Mouse (Mus musculus) limb, embryonic 11.5 days (tissue): ENCODE measurements at regions not wholly inside any gene's neighbourhood (a gene's known extent, or its start where the extent isn't known, plus 50 kb on each side); places are given as distances from the start of the nearest gene placed in this dataset.

Experiments used
- ATAC-seq: fragments of 200-750 bp; cut with Nextera tagmentation; 2 replicates; pipeline ENCODE4 v1.8.0; 2017; ENCODE audit warnings: low read depth; ENCODE audit not compliant: insufficient number of reproducible peaks, low FRiP score, low TSS enrichment
- DNase-seq: peaks from one replicate; pipeline ENCODE4 v3.0.0-alpha.2; 2015; ENCODE audit warnings: low spot score
- H3K27ac ChIP-seq: fragments of 300-500 bp; sonication (generic); replicated peaks from 2 replicates; pipeline ENCODE4 v1.5.1; 2014; ENCODE audit warnings: low read depth, mild to moderate bottlenecking, low read length
- H3K27me3 ChIP-seq: fragments of 300-500 bp; sonication (generic); 2 replicates; pipeline ENCODE4 v1.6.1; 2014; ENCODE audit warnings: mild to moderate bottlenecking, low read length, mixed read lengths; ENCODE audit not compliant: control insufficient read depth, insufficient read depth
- H3K36me3 ChIP-seq: fragments of 300-500 bp; sonication (generic); 2 replicates; pipeline ENCODE4 v1.6.1; 2014; ENCODE audit warnings: mild to moderate bottlenecking, low read length, moderate library complexity, mixed read lengths; ENCODE audit not compliant: control insufficient read depth, insufficient read depth
- H3K4me1 ChIP-seq: fragments of 300-500 bp; sonication (generic); 2 replicates; pipeline ENCODE4 v1.6.1; 2014; ENCODE audit warnings: low read length, mixed read lengths; ENCODE audit not compliant: control insufficient read depth, insufficient read depth
- H3K4me2 ChIP-seq: fragments of 300-500 bp; sonication (generic); 2 replicates; pipeline ENCODE4 v1.6.1; 2014; ENCODE audit warnings: low read depth, mild to moderate bottlenecking, moderate library complexity; ENCODE audit not compliant: severe bottlenecking
- H3K4me3 ChIP-seq: fragments of 300-500 bp; sonication (generic); 2 replicates; pipeline ENCODE4 v1.5.1; 2014; ENCODE audit warnings: low read depth, low read length
- H3K9ac ChIP-seq: fragments of 300-500 bp; sonication (generic); 2 replicates; pipeline ENCODE4 v1.6.1; 2014; ENCODE audit warnings: mild to moderate bottlenecking, low read length
- H3K9me3 ChIP-seq: fragments of 300-500 bp; sonication (generic); 2 replicates; pipeline ENCODE4 v1.6.1; 2016; ENCODE audit warnings: low read length; ENCODE audit not compliant: control insufficient read depth
- WGBS: fragments of 180-500 bp; shearing (Covaris S2); extraction: QIAGEN DNeasy Blood & Tissue Kit; methylation state at CpG from one replicate; pipeline ENCODE4 v1.1.7; 2014; 5-methylcytosine and 5-hydroxymethylcytosine counted together

GRCm38 (mm10) chr6:89238871-89239270 is 123.5 kb downstream of the Plxna1 start:
- H3K27me3 ChIP-seq = no peaks in the 10 kb centered on the region
- ATAC-seq = no peak

GRCm38 (mm10) chr6:89239511-89239910 is 122.9 kb downstream of the Plxna1 start:
- H3K4me3 ChIP-seq = no peak overlapping the region
- 40% methylated on average over 8 of the region's 8 CpGs for WGBS
- no peak overlapping the region for H3K4me2 ChIP-seq
- ATAC-seq (no peak), DNase-seq (no peak)
- no peaks in the 10 kb centered on the region for H3K27me3 ChIP-seq
- 0 out of 2 replicates have a peak, but pooled peaks cover 3% of the 10 kb centered on the region for H3K4me1 ChIP-seq
- no peaks in the 10 kb centered on the region for H3K36me3 ChIP-seq
- H3K9ac ChIP-seq = no peak overlapping the region
- H3K27ac ChIP-seq = no peak overlapping the region
- H3K9me3 ChIP-seq = no peaks in the 10 kb centered on the region

More at GRCm38 (mm10) chr6:89238871-89239270, 123.5 kb downstream of the Plxna1 start:
- Histone ChIP-seq H3K4me1 (0 out of 2 replicates have a peak, but pooled peaks cover 3% of the 10 kb centered on the region), H3K9me3 (no peaks in the 10 kb centered on the region), H3K4me3 (no peak overlapping the region), H3K4me2 (no peak overlapping the region), H3K9ac (no peak overlapping the region), H3K27ac (no peak overlapping the region), H3K36me3 (no peaks in the 10 kb centered on the region)
- 61% methylated on average over 14 of the region's 14 CpGs for WGBS
- no peak for DNase-seq

GRCm38 (mm10) chr6:89240168-89240705 is 122.2 kb downstream of the Plxna1 start:
- H3K36me3 ChIP-seq = no peaks in the 10 kb centered on the region
- 22% methylated on average over 4 of the region's 4 CpGs for WGBS
- no peaks in the 10 kb centered on the region for H3K27me3 ChIP-seq
- H3K4me3 ChIP-seq = no peak overlapping the region
- DNase-seq = no peak
- H3K9me3 ChIP-seq = no peaks in the 10 kb centered on the region
- H3K4me1 ChIP-seq = 0 out of 2 replicates have a peak, but pooled peaks cover 3% of the 10 kb centered on the region
- no peak for ATAC-seq
- H3K9ac ChIP-seq = no peak overlapping the region
- no peak overlapping the region for H3K4me2 ChIP-seq
- no peak overlapping the region for H3K27ac ChIP-seq

- DNase-seq (peak; percentile 80), ATAC-seq (no peak)
- Histone ChIP-seq H3K9ac (no peak overlapping the region), H3K9me3 (no peaks in the 10 kb centered on the region), H3K4me2 (no peak overlapping the region), H3K27ac (no peak overlapping the region), H3K4me1 (no peaks in the 10 kb centered on the region), H3K36me3 (no peaks in the 10 kb centered on the region), H3K4me3 (no peak overlapping the region), H3K27me3 (no peaks in the 10 kb centered on the region)
- 27% methylated on average over 18 of the region's 18 CpGs for WGBS
Observed at GRCm38 (mm10) chr6:89242371-89243288, 119.8 kb downstream of the Plxna1 start.

- H3K4me2 ChIP-seq = no peak overlapping the region
- no peaks in the 10 kb centered on the region for H3K36me3 ChIP-seq
- H3K27ac ChIP-seq = no peak overlapping the region
- no peaks in the 10 kb centered on the region for H3K4me1 ChIP-seq
- H3K4me3 ChIP-seq = no peak overlapping the region
- no peak for DNase-seq
- no peaks in the 10 kb centered on the region for H3K27me3 ChIP-seq
- ATAC-seq = no peak
- 75% methylated on average over 8 of the region's 8 CpGs for WGBS
- no peaks in the 10 kb centered on the region for H3K9me3 ChIP-seq
- no peak overlapping the region for H3K9ac ChIP-seq
Observed at GRCm38 (mm10) chr6:89245506-89245905, 116.9 kb downstream of the Plxna1 start.

- WGBS = 86% methylated on average over 5 of the region's 5 CpGs
- no peaks in the 10 kb centered on the region for H3K4me1 ChIP-seq
- H3K4me2 ChIP-seq = no peak overlapping the region
- no peaks in the 10 kb centered on the region for H3K9me3 ChIP-seq
- no peaks in the 10 kb centered on the region for H3K27me3 ChIP-seq
- no peak overlapping the region for H3K4me3 ChIP-seq
- H3K36me3 ChIP-seq = no peaks in the 10 kb centered on the region
- H3K9ac ChIP-seq = no peak overlapping the region
- no peak overlapping the region for H3K27ac ChIP-seq
- ATAC-seq (no peak), DNase-seq (no peak)
Observed at GRCm38 (mm10) chr6:89246261-89246660, 116.2 kb downstream of the Plxna1 start.

GRCm38 (mm10) chr6:89248574-89248973 is 113.8 kb downstream of the Plxna1 start:
- ATAC-seq (no peak), DNase-seq (no peak)
- H3K4me1 ChIP-seq = no peaks in the 10 kb centered on the region
- H3K36me3 ChIP-seq = no peaks in the 10 kb centered on the region
- WGBS = 76% methylated on average over 9 of the region's 9 CpGs
- H3K9ac ChIP-seq = no peak overlapping the region
- no peak overlapping the region for H3K4me3 ChIP-seq
- H3K9me3 ChIP-seq = no peaks in the 10 kb centered on the region
- no peak overlapping the region for H3K27ac ChIP-seq
- no peak overlapping the region for H3K4me2 ChIP-seq
- H3K27me3 ChIP-seq = no peaks in the 10 kb centered on the region

- no peaks in the 10 kb centered on the region for H3K4me1 ChIP-seq
- no peak for ATAC-seq
- no peak overlapping the region for H3K27ac ChIP-seq
- no peak overlapping the region for H3K9ac ChIP-seq
- no peaks in the 10 kb centered on the region for H3K36me3 ChIP-seq
- 78% methylated on average over 8 of the region's 8 CpGs for WGBS
- H3K4me2 ChIP-seq = no peak overlapping the region
- H3K4me3 ChIP-seq = no peak overlapping the region
- DNase-seq = no peak
- H3K9me3 ChIP-seq = no peaks in the 10 kb centered on the region
- no peaks in the 10 kb centered on the region for H3K27me3 ChIP-seq
Observed at GRCm38 (mm10) chr6:89249303-89249702, 113.1 kb downstream of the Plxna1 start.
